Mouse (Mus musculus) testis, postnatal 10 days (tissue): Measurements from ENCODE around the gene Gcnt2.
A peak's percentile ranks its signal among the peaks of the same experiment; 100 is the strongest.

Experiments used
- DNase-seq: peaks from one replicate; pipeline ENCODE4 v3.0.0; 2021; ENCODE audit warnings: low spot score

Gcnt2 gene

GRCm38 (mm10) chr13:40859652-40860399 lies at the start of gene Gcnt2:
Gcnt2 (plus strand) TSS chr13:40859754.
- peak; percentile 43 for DNase-seq

DNA sequence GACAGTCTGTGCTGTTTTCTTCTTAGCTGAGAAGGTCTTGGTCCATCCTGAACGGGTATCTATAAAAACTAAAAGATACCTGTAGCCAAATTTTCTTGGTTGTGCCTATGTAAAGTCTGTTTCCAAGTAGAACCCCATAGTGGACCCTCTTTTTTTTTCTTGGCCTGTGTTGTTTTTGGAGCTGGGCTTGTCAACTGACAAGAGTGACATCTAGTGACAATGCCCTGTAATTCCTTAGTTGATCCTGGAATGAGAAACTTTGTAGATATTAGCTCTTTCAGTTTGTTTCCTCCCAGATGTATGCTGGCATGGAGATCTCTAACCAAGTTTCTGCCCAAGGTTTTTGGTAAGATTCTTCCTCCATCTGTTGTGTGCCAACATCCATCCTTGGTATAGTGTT lies 38.9 kb upstream of the Gcnt2 start:
- no peak for DNase-seq

DNA sequence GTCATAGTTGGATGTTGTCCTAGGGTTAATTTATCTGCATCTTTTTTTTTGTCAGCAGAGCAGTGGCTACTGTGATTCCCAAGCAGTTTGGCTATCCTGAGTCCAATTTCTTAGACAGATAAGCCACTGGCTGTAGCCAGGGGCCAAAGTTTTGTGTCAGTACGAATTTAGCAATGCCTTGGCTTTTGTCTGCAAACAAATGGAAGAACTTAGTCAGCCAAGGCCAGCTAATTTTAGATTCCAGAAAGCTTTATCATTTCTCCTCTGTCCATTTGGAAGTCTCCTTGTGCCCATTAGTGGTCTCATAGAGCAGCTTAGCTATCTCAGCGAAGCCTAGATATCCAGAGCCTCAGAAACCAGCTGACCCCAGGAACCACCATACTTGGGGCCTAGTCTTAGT lies 37.6 kb upstream of the Gcnt2 start:
- DNase-seq, result peak; percentile 5

- no peak for DNase-seq
Measured at GRCm38 (mm10) chr13:40841146-40841787, 18.3 kb upstream of the Gcnt2 start.

DNA sequence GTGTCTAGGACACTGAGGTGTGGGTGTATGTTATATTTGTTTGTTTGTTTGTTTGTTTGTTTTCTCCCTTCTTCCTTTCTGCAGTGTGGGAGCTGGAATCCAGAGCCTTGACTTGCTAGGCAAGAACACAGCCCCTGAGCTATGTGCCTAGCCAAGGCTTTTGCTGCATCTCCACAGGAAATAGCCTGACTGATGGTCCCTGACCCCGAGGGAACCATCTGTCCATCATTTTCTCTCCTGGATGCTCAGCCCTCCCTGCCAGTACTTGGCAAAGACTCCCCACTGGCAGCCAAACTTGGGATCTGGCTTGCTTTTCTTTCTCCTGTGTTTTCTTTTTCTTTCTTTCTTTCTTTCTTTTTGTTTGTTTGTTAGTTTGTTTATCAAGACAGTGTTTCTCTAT lies 17.4 kb upstream of the Gcnt2 start:
- no peak for DNase-seq

- peak; percentile 88 for DNase-seq
Measured at GRCm38 (mm10) chr13:40843418-40844067, 16.0 kb upstream of the Gcnt2 start.

GRCm38 (mm10) chr13:40844144-40844543 lies 15.4 kb upstream of the Gcnt2 start:
- no peak for DNase-seq

GRCm38 (mm10) chr13:40845951-40846350 lies 13.6 kb upstream of the Gcnt2 start:
- DNase-seq, result no peak

- DNase-seq, result no peak
Measured at GRCm38 (mm10) chr13:40846375-40846774, 13.2 kb upstream of the Gcnt2 start.

GRCm38 (mm10) chr13:40847898-40848297 lies 11.7 kb upstream of the Gcnt2 start:
- no peak for DNase-seq

- DNase-seq, result no peak
Measured at GRCm38 (mm10) chr13:40850686-40851085, 8.9 kb upstream of the Gcnt2 start.

GRCm38 (mm10) chr13:40851281-40851680 lies 8.3 kb upstream of the Gcnt2 start:
- DNase-seq, result no peak

- DNase-seq, result no peak
Measured at GRCm38 (mm10) chr13:40851961-40852360, 7.6 kb upstream of the Gcnt2 start.

DNA sequence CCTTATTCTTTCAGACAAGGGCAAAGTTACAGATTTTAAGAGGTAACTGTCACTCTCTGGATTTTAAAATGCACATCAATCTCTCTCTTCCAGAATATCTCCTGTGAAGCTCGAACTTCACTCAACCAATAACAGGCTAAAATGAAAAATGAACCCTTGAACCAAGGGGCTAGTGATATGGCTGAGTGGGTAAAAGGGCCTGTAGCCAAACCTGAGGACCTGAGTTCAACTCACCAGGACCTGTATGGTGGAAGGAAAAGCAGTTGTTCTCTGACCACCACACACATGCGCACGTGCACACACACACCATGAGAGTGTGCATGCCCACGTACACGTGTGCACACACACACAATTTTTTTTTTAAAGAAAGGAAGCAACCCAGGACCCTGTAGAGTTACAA lies 6.8 kb upstream of the Gcnt2 start:
- DNase-seq, result no peak

DNA sequence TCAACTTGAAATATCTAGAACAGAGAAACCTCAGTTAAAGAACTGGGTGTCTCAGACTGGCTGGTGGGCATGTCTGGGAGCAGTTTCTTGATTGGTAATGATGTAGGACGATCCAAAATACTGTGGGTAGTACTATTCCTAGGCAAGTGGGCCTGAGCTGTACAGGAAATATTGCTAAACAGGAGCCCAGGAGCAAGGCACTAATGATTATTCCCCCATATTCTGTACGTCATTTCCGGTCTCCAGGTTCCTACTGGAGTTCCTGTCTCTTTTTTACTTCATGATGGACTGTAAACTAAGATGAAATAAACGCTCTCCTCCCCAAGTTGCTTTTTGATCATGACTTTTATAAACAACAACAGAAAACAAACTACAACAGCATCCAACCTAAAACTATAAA lies 5.7 kb upstream of the Gcnt2 start:
- no peak for DNase-seq

DNA sequence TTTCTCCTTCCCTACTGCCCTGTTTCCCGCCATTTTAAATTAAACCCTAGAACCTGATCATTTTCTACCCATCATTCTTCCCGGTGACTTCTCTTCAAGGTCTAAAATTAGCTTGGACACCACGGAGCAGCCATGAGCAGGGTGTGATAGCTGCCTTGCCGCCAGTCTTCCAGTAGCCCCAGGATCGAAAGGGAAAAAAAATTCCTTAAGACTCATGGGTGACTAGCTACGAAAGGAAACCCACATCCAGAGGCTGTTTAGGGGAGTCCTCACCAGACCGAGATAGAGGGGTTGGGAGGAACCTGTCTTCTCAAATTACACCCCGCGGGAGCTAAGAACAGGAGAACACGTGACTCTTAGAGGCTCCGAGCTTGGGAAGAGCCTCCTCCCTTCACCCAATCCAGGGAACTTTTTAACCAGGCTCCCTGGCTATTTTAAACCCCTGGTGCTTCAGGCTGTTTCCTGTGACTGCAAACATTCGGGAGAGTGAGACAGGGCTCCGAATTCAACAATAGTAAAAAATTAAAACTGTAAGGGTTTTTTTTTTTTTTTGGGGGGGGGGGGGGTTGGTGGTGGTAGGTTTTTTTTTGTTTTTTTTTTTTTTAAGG lies 5.0 kb upstream of the Gcnt2 start:
- DNase-seq, result peak; percentile 46

DNA sequence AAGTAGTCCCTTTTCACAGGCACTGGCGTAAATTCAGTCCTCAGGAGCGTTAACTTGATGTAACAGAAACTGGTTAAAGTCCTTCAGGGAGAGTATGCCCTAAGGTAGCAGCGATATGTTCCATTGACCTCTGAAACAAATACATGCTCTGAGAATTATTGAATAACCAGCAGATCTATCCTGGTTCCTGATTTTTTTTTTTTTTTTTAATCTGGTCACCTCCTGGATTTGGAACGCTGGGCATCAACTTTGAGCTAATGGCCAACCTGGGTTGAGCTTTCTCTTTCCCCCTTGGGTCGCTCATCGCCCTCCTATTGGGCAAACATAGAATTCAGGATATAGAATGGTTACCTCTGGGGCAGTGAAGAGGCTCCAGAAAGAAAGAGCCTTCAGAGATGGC lies 4.3 kb upstream of the Gcnt2 start:
- no peak for DNase-seq

DNA sequence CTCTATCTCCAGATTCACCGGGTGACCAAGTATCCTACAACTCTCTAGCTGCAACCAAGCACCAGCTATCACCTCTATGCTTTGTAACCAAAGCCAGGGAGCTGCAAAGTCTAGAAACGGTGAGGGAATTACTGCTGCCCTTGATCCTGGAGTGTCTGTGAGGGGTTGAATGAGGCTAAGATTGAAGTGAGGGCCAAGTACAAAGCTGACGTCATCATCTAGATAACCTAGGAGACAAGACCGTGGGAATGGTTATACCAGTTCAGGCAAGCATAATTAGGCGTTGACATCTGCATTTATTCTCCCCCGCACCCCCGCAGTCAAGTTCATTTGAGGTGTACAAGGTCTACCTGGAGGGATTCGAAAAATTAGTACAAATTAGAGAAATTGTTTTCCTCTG lies 2.8 kb upstream of the Gcnt2 start:
- no peak for DNase-seq

- no peak for DNase-seq
Measured at GRCm38 (mm10) chr13:40857281-40857818, 2.2 kb upstream of the Gcnt2 start.

- no peak for DNase-seq
Measured at GRCm38 (mm10) chr13:40859225-40859624, 329 bp upstream of the Gcnt2 start.

GRCm38 (mm10) chr13:40863006-40863405 lies 3.5 kb downstream of the Gcnt2 start:
- DNase-seq, result no peak

- DNase-seq, result peak; percentile 48
Measured at GRCm38 (mm10) chr13:40868844-40869587, 9.5 kb downstream of the Gcnt2 start.
